15 mouse cellular contexts compared by ENCODE assay signal in the genomic region with DNA sequence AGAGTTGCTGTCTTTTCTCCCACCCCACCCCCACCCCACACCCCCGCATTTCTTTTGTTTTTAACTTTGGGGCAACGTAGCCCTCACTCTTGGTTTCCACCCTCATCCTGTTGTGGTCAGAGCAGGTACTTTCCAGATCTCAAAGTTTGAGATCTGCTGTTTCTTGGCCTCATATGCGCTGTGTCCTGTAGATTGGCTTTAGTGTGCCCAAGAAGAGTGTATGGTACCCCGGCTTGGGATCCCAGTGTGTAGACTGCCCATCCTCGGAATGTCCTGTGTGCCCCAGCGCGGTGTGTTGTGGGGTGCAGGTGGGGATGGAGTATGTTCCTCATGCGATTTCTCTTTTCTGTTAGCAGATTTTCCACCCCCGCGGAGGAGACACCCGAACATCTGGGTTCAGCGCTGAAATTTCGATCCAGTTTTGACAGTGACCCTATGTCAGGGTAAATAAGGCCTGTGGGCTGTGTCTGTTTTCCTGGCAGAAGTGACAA. TPM values are rescaled to one million over a fixed set of nuclear protein-coding genes. Genes with fewer than 3 reads are reported as not detected.
DNase-seq lines count a peak whose midpoint lies in the region; ATAC-seq lines count a peak whose summit lies in the region.
"Had no signal": no experiment of that assay in that cellular context is flagged by ENCODE, and none has a peak within 500 bp of the region (broad histone marks: within the 10 kb centered on the region; RNA-seq: fewer than 3 reads in every experiment).

No protein-coding gene starts in this region.

- no peaks in the 10 kb centered on the region for H3K9me3 ChIP-seq in intestine, embryonic 16.5 days (ENCODE audit: control insufficient read depth, low read length)
- H3K9me3 ChIP-seq: G1E; limb, embryonic 15.5 days had no signal

- DNase-seq in lung, postnatal 36 days, result peak; percentile 38
- DNase-seq in lung, postnatal 14 days, result no peak
- peak; percentile 96 for DNase-seq in induced T-regulatory cell, adult 2 months (ENCODE audit: low read depth)
- peak; percentile 32 to 39 for DNase-seq in thymus, postnatal 10 days (ENCODE audit: low spot score in 2 of 2)
- DNase-seq in left cerebral cortex, postnatal 4 days, result no peak
- DNase-seq: adrenal gland, postnatal 36 days; kidney, postnatal 4 days; right cerebral cortex, postnatal 4 days had no signal

- H3K4me3 ChIP-seq in intestine, embryonic 16.5 days (ENCODE audit: low read length), result no peak overlapping the region
- H3K4me3 ChIP-seq: erythroblast, embryonic 14.5 days; heart, adult 2 months; limb, embryonic 15.5 days had no signal

- H3K9ac ChIP-seq in intestine, embryonic 16.5 days (ENCODE audit: low read depth, low read length), result no peak overlapping the region
- H3K9ac ChIP-seq: limb, embryonic 15.5 days had no signal

- no peak overlapping the region for H3K4me2 ChIP-seq in intestine, embryonic 16.5 days (ENCODE audit: low read depth, low read length)
- H3K4me2 ChIP-seq: limb, embryonic 15.5 days had no signal

- no peaks in the 10 kb centered on the region for H3K27me3 ChIP-seq in intestine, embryonic 16.5 days (replicated peaks; ENCODE audit: control insufficient read depth, insufficient read depth, low read length)
- H3K27me3 ChIP-seq: limb, embryonic 15.5 days had no signal

- ATAC-seq in CD4-positive, CD25-positive, alpha-beta regulatory T cell, adult 4 months, result peak; percentile 46
- ATAC-seq in intestine, embryonic 16.5 days, result no peak
- ATAC-seq: midbrain, embryonic 16.5 days had no signal

- no peak overlapping the region for H3K27ac ChIP-seq in intestine, embryonic 16.5 days (ENCODE audit: low read length)
- H3K27ac ChIP-seq: heart, adult 2 months; limb, embryonic 15.5 days had no signal

- intact Hi-C loops in left cerebral cortex, postnatal 4 days (cut with DNase I), result no loop called here

- peaks cover 10% of the 10 kb centered on the region for H3K4me1 ChIP-seq in intestine, embryonic 16.5 days (ENCODE audit: control insufficient read depth, insufficient read depth, low read length)

- H3K36me3 ChIP-seq in intestine, embryonic 16.5 days (ENCODE audit: control insufficient read depth, insufficient read depth, low read length), result 0 out of 2 replicates have a peak, but pooled peaks cover 4% of the 10 kb centered on the region

- WGBS in intestine, embryonic 16.5 days, result 89% methylated on average over 13 of the region's 13 CpGs

RNA-seq across cellular contexts. Expression of a gene that starts 8.5 kb away (rescaled TPM):
- polyA plus RNA-seq in CD4-positive, CD25-positive, alpha-beta regulatory T cell, adult 4 months (2017; shearing (Covaris generic)), result 10 to 100 TPM; 36.2 to 61.7 TPM
- 10 to 100 TPM; 14.8 to 15.1 TPM for total RNA-seq in left cerebral cortex, postnatal 4 days (2021)
- 13.0 and 14.4 TPM in 2 replicates for polyA plus RNA-seq in intestine, embryonic 16.5 days (2015; fragmentation: Nextera tagmentation; extraction: Ambion mirVana)

RNA-seq across cellular contexts. Expression of a gene that starts 12.7 kb away (rescaled TPM):
- polyA plus RNA-seq in CD4-positive, CD25-positive, alpha-beta regulatory T cell, adult 4 months (2017; shearing (Covaris generic)), result 1,000 to 10,000 TPM; 3,771 to 6,921 TPM
- total RNA-seq in left cerebral cortex, postnatal 4 days (2021), result 10 to 100 TPM; 48.3 to 54.7 TPM
- 162 and 184 TPM in 2 replicates for polyA plus RNA-seq in intestine, embryonic 16.5 days (2015; fragmentation: Nextera tagmentation; extraction: Ambion mirVana)

RNA-seq across cellular contexts. Expression of a gene that starts 22.9 kb away (rescaled TPM):
- 10 to 100 TPM; 23.4 to 32.1 TPM for polyA plus RNA-seq in CD4-positive, CD25-positive, alpha-beta regulatory T cell, adult 4 months (2017; shearing (Covaris generic))
- 10 to 100 TPM; 33.4 to 37.4 TPM for total RNA-seq in left cerebral cortex, postnatal 4 days (2021)
- 18.4 and 21.5 TPM in 2 replicates for polyA plus RNA-seq in intestine, embryonic 16.5 days (2015; fragmentation: Nextera tagmentation; extraction: Ambion mirVana)

RNA-seq across cellular contexts. Expression of a gene that starts 31.2 kb away (rescaled TPM):
- 10 to 100 TPM; 13.5 to 16.0 TPM for polyA plus RNA-seq in CD4-positive, CD25-positive, alpha-beta regulatory T cell, adult 4 months (2017; shearing (Covaris generic))
- 1 to 10 TPM; 7.9 to 8.4 TPM for total RNA-seq in left cerebral cortex, postnatal 4 days (2021)
- polyA plus RNA-seq in intestine, embryonic 16.5 days (2015; fragmentation: Nextera tagmentation; extraction: Ambion mirVana), result 20.0 and 20.2 TPM in 2 replicates

RNA-seq across cellular contexts. Expression of a gene that starts 31.3 kb away (rescaled TPM):
- polyA plus RNA-seq in CD4-positive, CD25-positive, alpha-beta regulatory T cell, adult 4 months (2017; shearing (Covaris generic)), result 100 to 1,000 TPM; 679 to 933 TPM
- total RNA-seq in left cerebral cortex, postnatal 4 days (2021), result 100 to 1,000 TPM; 385 to 398 TPM
- polyA plus RNA-seq in intestine, embryonic 16.5 days (2015; fragmentation: Nextera tagmentation; extraction: Ambion mirVana), result 597 and 612 TPM in 2 replicates

Comparison
In these comparisons a context has a peak if more than half of its experiments do, and no peak if none do; other contexts are left out.
1. DNase-seq: peak in lung, postnatal 36 days (single experiment), induced T-regulatory cell, adult 2 months (single experiment) and thymus, postnatal 10 days (2 of 2); none in lung, postnatal 14 days (single experiment) and left cerebral cortex, postnatal 4 days (single experiment).
2. RNA of a gene that starts 12.7 kb away (polyA plus RNA-seq): 3,771 to 6,921 TPM in CD4-positive, CD25-positive, alpha-beta regulatory T cell, adult 4 months; 162 to 184 TPM in intestine, embryonic 16.5 days; every median in the first group is over 10 times any median in the second.